Mouse (Mus musculus) hindbrain, embryonic 16.5 days (tissue): ENCODE results near the gene Apoh. TPM values are rescaled to one million over a fixed set of nuclear protein-coding genes. Genes with fewer than 3 reads are reported as not detected.

Experiments
- ATAC-seq: fragments of 200-750 bp; cut with Nextera tagmentation; 2 replicates; pipeline ENCODE4 v1.8.0; 2017; ENCODE audit warnings: moderate TSS enrichment, moderate library complexity
- H3K27ac ChIP-seq: fragments of 300-500 bp; sonication (generic); 2 replicates; pipeline ENCODE4 v1.5.1; 2014; ENCODE audit warnings: low read depth, mild to moderate bottlenecking, control low read depth, low read length, moderate library complexity
- H3K27me3 ChIP-seq: fragments of 300-500 bp; sonication (generic); replicated peaks from 2 replicates; pipeline ENCODE4 v1.6.1; 2014; ENCODE audit warnings: low read length; ENCODE audit not compliant: control insufficient read depth, insufficient read depth
- H3K36me3 ChIP-seq: fragments of 300-500 bp; sonication (generic); 2 replicates; pipeline ENCODE4 v1.6.1; 2014; ENCODE audit warnings: mild to moderate bottlenecking, low read length, moderate library complexity, mixed read lengths; ENCODE audit not compliant: control insufficient read depth, insufficient read depth
- H3K4me1 ChIP-seq: fragments of 300-500 bp; sonication (generic); 2 replicates; pipeline ENCODE4 v1.6.1; 2014; ENCODE audit warnings: low read depth, low read length; ENCODE audit not compliant: control insufficient read depth, insufficient read depth
- H3K4me2 ChIP-seq: fragments of 300-500 bp; sonication (generic); 2 replicates; pipeline ENCODE4 v1.6.1; 2014; ENCODE audit warnings: mild to moderate bottlenecking, low read length, control low read depth, moderate library complexity
- H3K4me3 ChIP-seq: fragments of 300-500 bp; sonication (generic); 2 replicates; pipeline ENCODE4 v1.5.1; 2014; ENCODE audit warnings: mild to moderate bottlenecking, low read length, control low read depth, moderate library complexity
- H3K9ac ChIP-seq: fragments of 300-500 bp; sonication (generic); 2 replicates; pipeline ENCODE4 v1.6.1; 2014; ENCODE audit warnings: low read depth, mild to moderate bottlenecking, control low read depth, low read length, moderate library complexity
- H3K9me3 ChIP-seq: fragments of 300-500 bp; sonication (generic); 2 replicates; pipeline ENCODE4 v1.6.1; 2014; ENCODE audit warnings: mild to moderate bottlenecking, low read length, moderate library complexity; ENCODE audit not compliant: control insufficient read depth
- WGBS: fragments of 180-500 bp; shearing (Covaris S2); extraction: QIAGEN DNeasy Blood & Tissue Kit; methylation state at CpG from one replicate; pipeline ENCODE4 v1.1.7; 2014; 5-methylcytosine and 5-hydroxymethylcytosine counted together
- polyA plus RNA-seq: library from polyadenylated mRNA; unstranded; fragments of >200 nt; fragmentation: Nextera tagmentation; extraction: Ambion mirVana; gene quantifications from 2 replicates; pipeline ENCODE4 v1.2.1, GENCODE M21; 2015

Gene Apoh
- polyA plus RNA-seq, 1 experiment from 2014 or later: 0.43 TPM

GRCm38 (mm10) chr11:108384920-108385665 lies 41.9 kb downstream of the Apoh start:
- Histone ChIP-seq H3K27me3 (no peaks in the 10 kb centered on the region), H3K9me3 (no peaks in the 10 kb centered on the region), H3K36me3 (no peaks in the 10 kb centered on the region), H3K27ac (no peak overlapping the region), H3K9ac (no peak overlapping the region), H3K4me2 (no peak overlapping the region), H3K4me1 (peaks cover 4% of the 10 kb centered on the region; the same call in 1 of the 2 replicates), H3K4me3 (no peak overlapping the region)
- 55% methylated on average over 4 of the region's 4 CpGs for WGBS
- ATAC-seq: no peak

- no peak overlapping the region for H3K9ac ChIP-seq
- peaks cover 4% of the 10 kb centered on the region; the same call in 1 of the 2 replicates for H3K4me1 ChIP-seq
- no peak overlapping the region for H3K27ac ChIP-seq
- no peaks in the 10 kb centered on the region for H3K36me3 ChIP-seq
- H3K27me3 ChIP-seq: no peaks in the 10 kb centered on the region
- no peak overlapping the region for H3K4me2 ChIP-seq
- H3K4me3 ChIP-seq: no peak overlapping the region
- H3K9me3 ChIP-seq: no peaks in the 10 kb centered on the region
- WGBS: 89% methylated on average over 1 of the region's 1 CpGs
- ATAC-seq: no peak
Observed at GRCm38 (mm10) chr11:108385666-108386024, 42.5 kb downstream of the Apoh start.

DNA sequence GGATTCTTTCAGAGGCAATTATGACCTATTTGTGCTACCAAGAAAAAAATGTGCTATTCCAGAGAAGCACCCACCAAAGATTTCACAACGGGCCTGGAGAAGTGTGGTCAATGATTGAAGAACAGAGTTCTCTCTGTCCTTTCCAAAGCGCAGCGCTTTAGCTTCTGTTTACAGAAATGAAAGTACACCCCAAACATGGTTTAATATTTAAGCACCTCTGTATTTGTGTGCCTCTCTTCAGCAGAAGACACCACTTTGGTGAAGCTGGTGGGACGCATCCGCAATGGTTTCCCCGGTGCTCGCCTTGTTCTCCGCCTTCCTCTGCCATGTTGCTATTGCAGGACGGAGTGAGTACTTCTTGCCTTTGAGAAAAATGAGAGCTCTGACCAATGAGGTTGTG lies 51.9 kb downstream of the Apoh start:
- H3K27ac ChIP-seq: no peak overlapping the region
- H3K9me3 ChIP-seq: no peaks in the 10 kb centered on the region
- H3K4me3 ChIP-seq: no peak overlapping the region
- no peaks in the 10 kb centered on the region for H3K27me3 ChIP-seq
- WGBS: 97% methylated on average over 9 of the region's 9 CpGs
- H3K4me2 ChIP-seq: no peak overlapping the region
- H3K4me1 ChIP-seq: no peaks in the 10 kb centered on the region
- no peaks in the 10 kb centered on the region for H3K36me3 ChIP-seq
- no peak for ATAC-seq
- no peak overlapping the region for H3K9ac ChIP-seq

DNA sequence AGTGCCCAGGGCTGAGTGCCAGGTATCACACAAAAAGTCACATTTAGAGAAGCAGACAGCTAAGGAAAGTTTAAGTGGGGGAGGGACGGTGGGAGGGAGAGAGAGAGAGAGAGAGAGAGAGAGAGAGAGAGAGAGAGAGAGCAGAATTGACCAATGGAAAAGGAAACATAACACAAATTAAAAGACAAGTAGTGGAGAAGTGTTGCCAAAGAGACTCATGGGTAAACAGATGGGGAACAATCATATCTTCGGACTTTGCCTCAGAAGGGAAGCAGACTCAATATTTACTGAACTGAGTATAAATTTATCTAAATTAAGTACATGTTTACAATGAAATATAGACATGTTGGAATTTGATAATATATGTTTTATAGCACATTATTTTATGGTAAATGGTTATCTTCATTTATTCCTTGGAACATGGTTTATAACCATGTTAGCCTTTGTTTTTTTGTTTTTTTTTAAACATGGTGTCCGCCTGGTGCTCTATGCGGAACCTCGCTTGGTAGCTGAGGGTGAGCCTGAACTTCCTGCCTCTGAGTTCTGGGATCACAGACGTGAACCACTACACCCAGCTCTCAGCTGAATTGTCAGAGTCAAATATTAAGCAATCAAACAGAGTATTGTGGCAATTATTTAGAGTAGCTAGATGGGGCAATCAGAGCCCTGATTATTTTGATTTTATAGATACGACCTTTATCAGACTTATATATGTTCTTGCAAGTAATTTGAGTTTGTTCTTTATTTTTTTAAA lies 53.1 kb downstream of the Apoh start:
- Histone ChIP-seq H3K36me3 (no peaks in the 10 kb centered on the region), H3K27ac (no peak overlapping the region), H3K4me3 (no peak overlapping the region), H3K9ac (no peak overlapping the region), H3K9me3 (no peaks in the 10 kb centered on the region), H3K4me1 (no peaks in the 10 kb centered on the region), H3K27me3 (no peaks in the 10 kb centered on the region), H3K4me2 (no peak overlapping the region)
- WGBS: 90% methylated on average over 7 of the region's 7 CpGs
- ATAC-seq: no peak

- 31% methylated on average over 7 of the region's 9 CpGs for WGBS
- Histone ChIP-seq H3K9me3 (no peaks in the 10 kb centered on the region), H3K4me2 (no peak overlapping the region), H3K4me3 (no peak overlapping the region), H3K27me3 (no peaks in the 10 kb centered on the region), H3K36me3 (no peaks in the 10 kb centered on the region), H3K27ac (no peak overlapping the region), H3K9ac (no peak overlapping the region), H3K4me1 (no peaks in the 10 kb centered on the region)
- no peak for ATAC-seq
Observed at GRCm38 (mm10) chr11:108409876-108410644, 66.9 kb downstream of the Apoh start.

- no peak for ATAC-seq
- Histone ChIP-seq H3K9me3 (no peaks in the 10 kb centered on the region), H3K9ac (no peak overlapping the region), H3K27me3 (no peaks in the 10 kb centered on the region), H3K4me2 (no peak overlapping the region), H3K27ac (no peak overlapping the region), H3K4me1 (no peaks in the 10 kb centered on the region), H3K4me3 (no peak overlapping the region), H3K36me3 (no peaks in the 10 kb centered on the region)
- WGBS: 97% methylated on average over 1 of the region's 1 CpGs
Observed at GRCm38 (mm10) chr11:108416360-108416759, 73.2 kb downstream of the Apoh start.

DNA sequence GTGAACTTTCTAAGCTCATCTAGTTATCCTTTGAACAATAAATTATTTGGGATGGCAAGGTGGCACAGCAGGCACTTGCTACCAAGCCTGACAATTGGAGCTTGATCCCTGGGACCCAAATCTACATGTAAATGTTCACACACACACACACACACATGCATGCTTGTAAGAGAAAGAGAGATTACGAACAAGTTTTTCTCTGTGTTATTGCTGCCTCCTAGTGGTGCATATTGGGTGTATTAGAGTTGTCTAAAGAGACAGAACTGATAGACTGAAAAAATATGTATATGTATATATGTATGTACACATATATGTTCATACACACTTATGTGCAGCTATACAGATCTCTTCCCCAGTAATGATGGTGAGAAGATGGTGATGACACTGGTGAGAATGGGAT lies 75.4 kb downstream of the Apoh start:
- no peak for ATAC-seq

DNA sequence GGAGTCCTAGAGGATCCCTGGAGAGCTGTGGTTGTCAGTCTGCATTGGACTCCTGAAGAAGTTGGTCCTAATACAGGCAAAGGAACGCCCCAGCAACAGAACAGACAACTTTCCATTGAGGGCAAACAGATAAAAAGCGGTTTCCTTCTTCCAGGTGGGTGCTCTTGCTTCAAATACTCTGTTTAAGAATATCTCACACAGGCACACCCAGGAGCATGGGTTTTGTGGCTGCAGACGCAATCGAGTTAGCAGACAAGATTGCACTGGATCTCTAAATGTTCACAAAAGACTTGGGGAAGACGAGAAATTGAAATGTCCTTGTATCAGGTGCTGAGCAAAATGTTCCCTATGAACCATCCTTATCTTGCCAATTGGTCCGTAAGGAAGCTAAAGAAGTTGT lies 76.1 kb downstream of the Apoh start:
- Histone ChIP-seq H3K9ac (no peak overlapping the region), H3K4me2 (no peak overlapping the region), H3K36me3 (no peaks in the 10 kb centered on the region), H3K4me3 (no peak overlapping the region), H3K9me3 (no peaks in the 10 kb centered on the region), H3K27ac (no peak overlapping the region), H3K27me3 (no peaks in the 10 kb centered on the region), H3K4me1 (peaks cover 8% of the 10 kb centered on the region)
- 93% methylated on average over 6 of the region's 6 CpGs for WGBS
- no peak for ATAC-seq

More for the DNA sequence above, 75.4 kb downstream of the Apoh start:
- no peaks in the 10 kb centered on the region for H3K36me3 ChIP-seq
- H3K9me3 ChIP-seq: no peaks in the 10 kb centered on the region
- H3K4me3 ChIP-seq: no peak overlapping the region
- WGBS: 14% methylated on average over 1 of the region's 1 CpGs
- peaks cover 1% of the 10 kb centered on the region; the same call in 1 of the 2 replicates for H3K4me1 ChIP-seq
- no peak overlapping the region for H3K27ac ChIP-seq
- H3K9ac ChIP-seq: no peak overlapping the region
- no peaks in the 10 kb centered on the region for H3K27me3 ChIP-seq
- H3K4me2 ChIP-seq: no peak overlapping the region

DNA sequence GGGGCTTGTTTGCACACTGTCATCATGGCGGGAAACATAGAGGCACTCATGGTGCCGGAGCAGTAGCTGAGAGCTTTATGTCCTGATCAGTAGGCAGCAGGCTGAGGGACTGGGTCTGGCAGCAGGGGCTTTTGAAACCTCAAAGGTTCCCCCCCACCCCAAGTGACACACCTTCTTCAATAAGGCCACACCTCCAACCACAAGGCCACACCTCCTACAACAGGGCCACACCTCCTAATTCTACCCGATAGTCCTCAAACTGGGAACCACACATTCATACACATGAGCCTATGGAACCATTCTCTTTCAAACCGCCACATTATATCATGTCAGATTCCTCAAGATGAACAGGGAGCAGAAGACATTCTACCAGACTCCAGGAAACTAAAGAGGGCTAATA lies 77.6 kb downstream of the Apoh start:
- Histone ChIP-seq H3K36me3 (no peaks in the 10 kb centered on the region), H3K9ac (no peak overlapping the region), H3K27ac (no peak overlapping the region), H3K4me3 (no peak overlapping the region), H3K4me2 (no peak overlapping the region), H3K27me3 (no peaks in the 10 kb centered on the region), H3K9me3 (no peaks in the 10 kb centered on the region), H3K4me1 (peaks cover 8% of the 10 kb centered on the region)
- ATAC-seq: no peak
- 75% methylated on average over 4 of the region's 4 CpGs for WGBS
